Mouse (Mus musculus): ENCODE measurements around the gene Cybrd1. TPM values are rescaled to one million over a fixed set of nuclear protein-coding genes. Genes with fewer than 3 reads are reported as not detected.

Gene Cybrd1
- 0.60 and 0.67 TPM in 2 replicates for polyA plus RNA-seq (2014; fragmentation: Nextera tagmentation; extraction: Ambion mirVana)

DNA sequence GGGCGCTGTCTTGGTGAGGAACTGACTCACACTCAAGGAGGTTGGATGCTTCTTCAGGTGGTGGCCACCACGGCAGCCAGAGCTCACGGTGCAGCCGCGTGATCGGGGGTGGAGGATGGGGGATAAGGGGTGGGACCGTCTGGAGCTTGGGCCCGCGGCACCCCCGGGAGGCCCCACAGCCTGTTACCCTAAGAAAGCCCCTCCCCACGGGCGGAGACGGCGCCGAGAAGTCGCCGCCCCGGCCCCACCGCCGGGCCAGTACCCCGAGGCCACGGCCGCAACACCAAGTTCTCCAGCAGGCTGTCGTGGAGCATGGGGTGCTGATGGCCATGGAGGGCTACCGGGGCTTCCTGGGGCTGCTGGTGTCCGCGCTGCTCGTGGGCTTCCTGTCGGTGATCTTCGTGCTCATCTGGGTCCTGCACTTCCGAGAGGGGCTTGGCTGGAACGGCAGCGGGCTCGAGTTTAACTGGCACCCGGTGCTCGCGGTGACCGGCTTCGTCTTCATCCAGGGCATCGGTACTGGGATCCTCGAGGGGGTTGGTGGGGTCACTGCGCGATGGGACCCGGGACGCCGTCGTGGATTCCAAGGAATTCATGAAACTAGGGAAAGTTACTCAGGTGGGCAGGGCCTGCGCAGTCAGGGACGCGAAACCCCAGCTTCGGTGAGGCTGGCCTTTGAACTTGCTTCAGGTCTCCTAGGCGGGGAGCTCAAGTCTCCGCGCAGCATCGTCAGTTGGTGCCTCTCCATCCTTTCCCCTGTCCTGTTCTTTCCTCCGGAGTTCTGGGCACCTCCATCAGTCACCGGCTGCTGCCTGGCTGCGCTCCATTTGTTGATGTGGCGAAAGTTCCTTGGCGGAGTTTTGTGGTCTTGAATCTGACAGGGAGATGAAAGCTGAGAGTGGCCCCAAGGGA, at the start of gene Cybrd1:
Gene Cybrd1, plus strand, starts transcription at position 127 of the 912 bp plus-strand sequence.
- Histone ChIP-seq H3K9me3 (ENCODE audit: control insufficient read depth, low read length) (no peaks in the 10 kb centered on the region), H3K9ac (ENCODE audit: low read length) (peak within 1 kb of the TSS; percentile 60), H3K4me1 (ENCODE audit: control insufficient read depth, insufficient read depth, low read length) (0 out of 2 replicates have a peak, but pooled peaks cover 4% of the 10 kb centered on the region), H3K4me3 (ENCODE audit: low read depth, low read length) (peak within 1 kb of the TSS; percentile 55), H3K27ac (replicated peaks; ENCODE audit: low read depth, low read length) (no peak within 1 kb of the TSS), H3K27me3 (ENCODE audit: control insufficient read depth, insufficient read depth, low read length) (peaks cover 9% of the 10 kb centered on the region; the same call in 1 of the 2 replicates), H3K36me3 (ENCODE audit: control insufficient read depth, insufficient read depth, low read length) (no peaks in the 10 kb centered on the region), H3K4me2 (ENCODE audit: low read depth, severe bottlenecking) (peak within 1 kb of the TSS; percentile 91)
- ATAC-seq (ENCODE audit: insufficient number of reproducible peaks, low FRiP score, low TSS enrichment, low read depth) (no peak), DNase-seq (ENCODE audit: low spot score) (peak; percentile 60)
- WGBS: under 1% methylated on average over 60 of the region's 60 CpGs

DNA sequence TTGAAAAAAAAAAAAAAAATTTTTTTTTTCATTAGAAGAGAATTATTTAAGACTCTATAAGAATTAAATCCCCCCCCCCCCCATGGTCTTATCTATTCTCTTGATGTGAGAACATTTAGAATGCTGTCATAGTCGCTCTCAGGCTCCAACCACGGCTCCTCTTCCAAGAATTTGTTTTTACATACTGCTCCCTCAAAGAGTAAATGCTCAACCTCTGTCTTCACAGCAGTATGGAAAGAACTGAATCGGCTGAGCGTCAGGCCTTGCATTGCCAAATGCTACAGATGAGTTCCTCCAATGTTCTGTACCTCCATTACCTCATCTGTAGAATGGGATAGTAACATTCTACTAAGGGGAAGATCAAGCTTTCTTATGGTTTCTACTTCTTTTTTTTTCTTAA, 46.1 kb upstream of the Cybrd1 start:
- no peak for DNase-seq (ENCODE audit: low spot score)
- no peak for ATAC-seq (ENCODE audit: insufficient number of reproducible peaks, low FRiP score, low TSS enrichment, low read depth)
- no peak overlapping the region for H3K9ac ChIP-seq (ENCODE audit: low read length)
- no peak overlapping the region for H3K27ac ChIP-seq (replicated peaks; ENCODE audit: low read depth, low read length)
- H3K9me3 ChIP-seq (ENCODE audit: control insufficient read depth, low read length): no peaks in the 10 kb centered on the region
- no peak overlapping the region for H3K4me3 ChIP-seq (ENCODE audit: low read depth, low read length)
- H3K27me3 ChIP-seq (ENCODE audit: control insufficient read depth, insufficient read depth, low read length): no peaks in the 10 kb centered on the region
- WGBS: 96% methylated on average over 4 of the region's 4 CpGs
- no peaks in the 10 kb centered on the region for H3K36me3 ChIP-seq (ENCODE audit: control insufficient read depth, insufficient read depth, low read length)
- no peak overlapping the region for H3K4me2 ChIP-seq (ENCODE audit: low read depth, severe bottlenecking)
- no peaks in the 10 kb centered on the region for H3K4me1 ChIP-seq (ENCODE audit: control insufficient read depth, insufficient read depth, low read length)

DNA sequence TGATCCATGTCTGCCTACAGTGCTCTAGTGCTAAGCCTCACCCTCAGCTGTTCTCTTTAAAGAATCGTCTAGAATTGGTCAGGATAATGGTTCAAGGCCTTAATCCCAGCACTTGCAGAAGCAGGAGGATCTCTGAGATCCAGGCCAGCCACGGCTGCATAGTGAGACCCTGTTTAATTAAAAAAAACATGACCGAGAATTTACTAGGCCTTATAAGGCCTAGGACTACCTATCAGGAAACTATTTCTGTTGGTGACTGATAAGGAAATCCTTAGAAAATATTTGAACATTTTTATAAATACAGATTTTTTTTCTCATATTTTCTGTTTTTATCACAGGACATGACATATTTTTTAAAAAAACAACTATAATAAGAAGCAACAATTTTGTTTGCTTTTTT, 44.4 kb upstream of the Cybrd1 start:
- no peak overlapping the region for H3K4me3 ChIP-seq (ENCODE audit: low read depth, low read length)
- WGBS: 88% methylated on average over 3 of the region's 3 CpGs
- ATAC-seq (ENCODE audit: insufficient number of reproducible peaks, low FRiP score, low TSS enrichment, low read depth): no peak

DNA sequence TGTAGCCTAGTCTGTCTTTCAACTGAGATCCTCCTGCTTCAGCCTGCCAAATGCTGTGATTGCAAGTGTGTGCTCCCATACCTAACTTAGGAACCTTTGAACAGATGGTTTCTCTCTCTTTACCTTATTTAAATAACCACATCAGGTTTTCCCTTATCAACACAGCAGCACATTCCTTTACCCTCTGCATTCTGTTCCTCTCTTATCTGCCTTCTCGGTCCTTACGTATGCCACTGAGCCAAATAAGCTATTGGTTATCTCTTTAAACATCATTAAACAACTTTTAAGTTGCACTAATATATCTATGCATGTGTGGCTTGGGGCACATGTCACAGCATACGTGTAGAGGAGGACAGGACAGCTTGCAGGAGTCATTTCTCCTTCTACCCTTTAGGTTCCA, 43.9 kb upstream of the Cybrd1 start:
- no peak overlapping the region for H3K9ac ChIP-seq (ENCODE audit: low read length)
- H3K4me2 ChIP-seq (ENCODE audit: low read depth, severe bottlenecking): no peak overlapping the region
- WGBS: 79% methylated on average over 3 of the region's 3 CpGs
- no peak for ATAC-seq (ENCODE audit: insufficient number of reproducible peaks, low FRiP score, low TSS enrichment, low read depth)
- DNase-seq (ENCODE audit: low spot score): no peak
- H3K4me1 ChIP-seq (ENCODE audit: control insufficient read depth, insufficient read depth, low read length): no peaks in the 10 kb centered on the region
- H3K4me3 ChIP-seq (ENCODE audit: low read depth, low read length): no peak overlapping the region
- H3K9me3 ChIP-seq (ENCODE audit: control insufficient read depth, low read length): no peaks in the 10 kb centered on the region
- no peaks in the 10 kb centered on the region for H3K36me3 ChIP-seq (ENCODE audit: control insufficient read depth, insufficient read depth, low read length)
- no peaks in the 10 kb centered on the region for H3K27me3 ChIP-seq (ENCODE audit: control insufficient read depth, insufficient read depth, low read length)
- H3K27ac ChIP-seq (replicated peaks; ENCODE audit: low read depth, low read length): no peak overlapping the region

More for the DNA sequence above, 44.4 kb upstream of the Cybrd1 start:
- no peak overlapping the region for H3K9ac ChIP-seq (ENCODE audit: low read length)
- no peaks in the 10 kb centered on the region for H3K36me3 ChIP-seq (ENCODE audit: control insufficient read depth, insufficient read depth, low read length)
- H3K27ac ChIP-seq (replicated peaks; ENCODE audit: low read depth, low read length): no peak overlapping the region
- no peaks in the 10 kb centered on the region for H3K4me1 ChIP-seq (ENCODE audit: control insufficient read depth, insufficient read depth, low read length)
- DNase-seq (ENCODE audit: low spot score): no peak
- no peak overlapping the region for H3K4me2 ChIP-seq (ENCODE audit: low read depth, severe bottlenecking)
- no peaks in the 10 kb centered on the region for H3K27me3 ChIP-seq (ENCODE audit: control insufficient read depth, insufficient read depth, low read length)
- H3K9me3 ChIP-seq (ENCODE audit: control insufficient read depth, low read length): no peaks in the 10 kb centered on the region

DNA sequence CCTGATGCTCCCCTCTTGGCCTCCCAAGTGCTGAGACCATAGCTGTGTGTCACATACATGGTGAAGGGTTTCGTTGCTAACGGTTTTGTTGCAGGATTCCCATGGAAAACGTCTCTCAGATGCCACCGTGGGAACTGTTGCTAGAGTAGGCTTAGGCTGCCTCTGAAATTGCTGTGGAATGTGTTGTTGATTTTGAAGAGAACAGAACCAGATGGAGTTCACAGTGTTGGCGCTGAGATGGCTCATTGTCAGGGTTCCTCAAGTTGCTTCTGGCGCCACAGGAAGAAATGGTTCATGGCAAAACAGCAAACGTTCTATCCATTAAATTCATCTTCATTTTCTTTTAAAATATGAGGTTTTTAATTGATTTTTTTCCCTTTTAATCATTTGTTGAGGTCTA, 35.3 kb upstream of the Cybrd1 start:
- 89% methylated on average over 7 of the region's 7 CpGs for WGBS
- no peak overlapping the region for H3K4me3 ChIP-seq (ENCODE audit: low read depth, low read length)
- no peaks in the 10 kb centered on the region for H3K9me3 ChIP-seq (ENCODE audit: control insufficient read depth, low read length)
- H3K27me3 ChIP-seq (ENCODE audit: control insufficient read depth, insufficient read depth, low read length): no peaks in the 10 kb centered on the region
- no peak overlapping the region for H3K4me2 ChIP-seq (ENCODE audit: low read depth, severe bottlenecking)
- H3K36me3 ChIP-seq (ENCODE audit: control insufficient read depth, insufficient read depth, low read length): no peaks in the 10 kb centered on the region
- no peak for DNase-seq (ENCODE audit: low spot score)
- no peak for ATAC-seq (ENCODE audit: insufficient number of reproducible peaks, low FRiP score, low TSS enrichment, low read depth)
- H3K9ac ChIP-seq (ENCODE audit: low read length): no peak overlapping the region
- no peak overlapping the region for H3K27ac ChIP-seq (replicated peaks; ENCODE audit: low read depth, low read length)
- no peaks in the 10 kb centered on the region for H3K4me1 ChIP-seq (ENCODE audit: control insufficient read depth, insufficient read depth, low read length)

DNA sequence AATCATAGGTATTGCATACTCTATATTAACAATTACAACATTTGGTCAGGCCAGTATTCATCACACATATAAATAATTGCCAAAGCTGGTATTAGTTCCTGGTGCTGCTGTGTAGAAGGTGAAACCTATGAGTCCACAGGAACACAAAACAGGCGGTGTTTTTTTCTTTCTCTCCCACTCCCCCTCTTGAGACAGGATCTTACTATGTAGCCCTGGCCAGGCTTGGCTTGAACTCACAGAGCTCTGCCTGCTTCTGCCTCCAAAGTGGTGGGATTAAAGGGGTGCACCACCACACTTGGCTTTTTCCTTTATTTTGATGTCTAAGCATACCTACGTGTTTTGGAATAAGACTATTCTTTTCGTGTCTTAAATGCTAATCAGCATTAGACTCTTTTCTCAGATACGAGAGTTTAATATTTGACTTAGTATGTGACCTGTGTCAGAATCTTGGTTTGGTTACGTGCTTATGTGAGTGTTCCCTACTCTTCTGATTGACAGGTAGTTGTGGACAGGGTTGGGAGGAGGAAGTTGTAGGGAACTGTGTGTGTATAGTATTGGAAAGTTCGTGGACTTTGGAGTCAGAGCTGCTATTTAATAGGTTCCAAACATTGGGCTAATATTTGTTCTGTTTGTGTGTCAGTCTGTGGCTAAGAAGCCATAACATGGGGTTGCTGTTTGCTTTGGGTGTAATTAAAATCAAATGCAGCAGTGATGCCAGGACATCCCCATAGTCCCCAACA, 34.1 kb upstream of the Cybrd1 start:
- H3K27ac ChIP-seq (replicated peaks; ENCODE audit: low read depth, low read length): no peak overlapping the region
- no peak for DNase-seq (ENCODE audit: low spot score)
- H3K4me1 ChIP-seq (ENCODE audit: control insufficient read depth, insufficient read depth, low read length): no peaks in the 10 kb centered on the region
- H3K9ac ChIP-seq (ENCODE audit: low read length): no peak overlapping the region
- no peak overlapping the region for H3K4me2 ChIP-seq (ENCODE audit: low read depth, severe bottlenecking)
- H3K4me3 ChIP-seq (ENCODE audit: low read depth, low read length): no peak overlapping the region
- H3K36me3 ChIP-seq (ENCODE audit: control insufficient read depth, insufficient read depth, low read length): no peaks in the 10 kb centered on the region
- H3K9me3 ChIP-seq (ENCODE audit: control insufficient read depth, low read length): no peaks in the 10 kb centered on the region
- 93% methylated on average over 6 of the region's 6 CpGs for WGBS
- ATAC-seq (ENCODE audit: insufficient number of reproducible peaks, low FRiP score, low TSS enrichment, low read depth): no peak
- no peaks in the 10 kb centered on the region for H3K27me3 ChIP-seq (ENCODE audit: control insufficient read depth, insufficient read depth, low read length)

DNA sequence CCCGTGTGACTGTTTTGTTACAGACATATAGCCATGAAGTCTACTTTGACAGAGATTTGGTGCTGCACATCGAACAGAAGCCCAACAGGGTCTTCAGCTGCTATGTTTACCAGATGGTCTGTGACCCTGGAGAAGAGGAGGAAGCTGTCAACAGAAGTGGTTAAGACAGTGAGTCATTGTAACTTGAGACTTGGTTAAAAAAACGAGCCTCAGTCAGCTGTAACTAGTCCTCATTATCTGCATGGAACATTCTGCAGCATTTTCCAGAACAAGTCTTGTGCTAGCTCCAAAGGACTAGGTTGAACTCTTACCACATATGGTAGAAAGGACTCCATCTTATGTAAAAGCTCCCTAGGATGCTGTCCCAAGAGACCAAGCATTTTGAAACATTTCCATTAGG, 28.0 kb upstream of the Cybrd1 start:
- Histone ChIP-seq H3K4me3 (ENCODE audit: low read depth, low read length) (no peak overlapping the region), H3K27me3 (ENCODE audit: control insufficient read depth, insufficient read depth, low read length) (no peaks in the 10 kb centered on the region), H3K4me2 (ENCODE audit: low read depth, severe bottlenecking) (no peak overlapping the region), H3K9ac (ENCODE audit: low read length) (no peak overlapping the region), H3K27ac (replicated peaks; ENCODE audit: low read depth, low read length) (no peak overlapping the region), H3K4me1 (ENCODE audit: control insufficient read depth, insufficient read depth, low read length) (no peaks in the 10 kb centered on the region), H3K9me3 (ENCODE audit: control insufficient read depth, low read length) (no peaks in the 10 kb centered on the region), H3K36me3 (ENCODE audit: control insufficient read depth, insufficient read depth, low read length) (no peaks in the 10 kb centered on the region; the same call in 1 of the 2 replicates)
- 67% methylated on average over 3 of the region's 3 CpGs for WGBS
- ATAC-seq (ENCODE audit: insufficient number of reproducible peaks, low FRiP score, low TSS enrichment, low read depth): no peak
- no peak for DNase-seq (ENCODE audit: low spot score)

DNA sequence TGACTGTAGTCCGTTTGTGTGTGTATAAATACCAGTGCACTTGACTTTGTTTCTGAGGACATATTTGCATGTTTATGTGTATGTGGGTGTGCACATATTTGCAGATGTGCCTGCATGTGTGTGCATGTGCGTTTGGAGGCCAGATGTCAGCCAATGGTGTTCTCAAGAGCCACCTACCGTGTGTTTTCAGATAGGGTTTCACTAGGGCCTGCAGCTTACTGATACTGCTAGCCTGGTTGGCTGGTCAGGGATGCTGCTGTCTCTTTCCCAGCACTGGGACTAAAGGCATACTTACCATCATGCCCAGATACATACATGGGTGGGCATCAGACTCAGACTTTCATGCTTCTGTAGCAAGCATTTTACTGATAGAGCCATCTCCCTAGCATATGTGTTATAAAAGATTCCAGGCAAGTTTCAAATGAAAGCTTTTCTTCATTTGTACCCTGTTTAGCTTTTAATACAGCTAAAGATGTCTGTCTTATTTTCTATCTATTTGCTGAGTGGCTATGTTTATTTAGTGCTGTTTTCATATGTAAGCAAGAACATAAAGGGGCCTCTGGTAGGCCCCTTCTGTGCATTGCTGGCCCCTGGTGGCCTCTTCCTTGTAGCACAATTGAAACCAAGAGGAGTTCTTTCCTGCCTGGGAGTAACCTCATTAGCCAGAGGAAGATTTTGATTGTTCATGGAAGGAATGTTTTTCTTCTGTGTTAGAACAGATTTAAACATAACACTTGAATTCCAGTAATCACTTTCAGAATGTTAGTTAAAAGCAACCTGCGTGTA, 26.9 kb upstream of the Cybrd1 start:
- Histone ChIP-seq H3K9ac (ENCODE audit: low read length) (no peak overlapping the region), H3K27me3 (ENCODE audit: control insufficient read depth, insufficient read depth, low read length) (no peaks in the 10 kb centered on the region), H3K9me3 (ENCODE audit: control insufficient read depth, low read length) (no peaks in the 10 kb centered on the region), H3K27ac (replicated peaks; ENCODE audit: low read depth, low read length) (no peak overlapping the region), H3K4me2 (ENCODE audit: low read depth, severe bottlenecking) (no peak overlapping the region), H3K4me3 (ENCODE audit: low read depth, low read length) (no peak overlapping the region), H3K4me1 (ENCODE audit: control insufficient read depth, insufficient read depth, low read length) (no peaks in the 10 kb centered on the region), H3K36me3 (ENCODE audit: control insufficient read depth, insufficient read depth, low read length) (no peaks in the 10 kb centered on the region; the same call in 1 of the 2 replicates)
- no peak for ATAC-seq (ENCODE audit: insufficient number of reproducible peaks, low FRiP score, low TSS enrichment, low read depth)
- WGBS: 91% methylated on average over 4 of the region's 4 CpGs
- DNase-seq (ENCODE audit: low spot score): no peak
